Mouse (Mus musculus) gastrocnemius, postnatal 25 days (tissue): ENCODE measurements around the gene Pir. TPM values are rescaled to one million over a fixed set of nuclear protein-coding genes. Genes with fewer than 3 reads are reported as not detected.

Source experiments
- DNase-seq: peaks from one replicate; pipeline ENCODE4 v3.0.0; 2022
- total RNA-seq, 2 experiments: library from RNA; stranded (reverse); gene quantifications; 1 replicate in 1 of 2; 2 replicates in 1 of 2; pipeline ENCODE4 v1.2.3; 2021

The Pir gene
- total RNA-seq, 2 experiments from 2014 or later = 3.5 to 4.5 TPM

DNA sequence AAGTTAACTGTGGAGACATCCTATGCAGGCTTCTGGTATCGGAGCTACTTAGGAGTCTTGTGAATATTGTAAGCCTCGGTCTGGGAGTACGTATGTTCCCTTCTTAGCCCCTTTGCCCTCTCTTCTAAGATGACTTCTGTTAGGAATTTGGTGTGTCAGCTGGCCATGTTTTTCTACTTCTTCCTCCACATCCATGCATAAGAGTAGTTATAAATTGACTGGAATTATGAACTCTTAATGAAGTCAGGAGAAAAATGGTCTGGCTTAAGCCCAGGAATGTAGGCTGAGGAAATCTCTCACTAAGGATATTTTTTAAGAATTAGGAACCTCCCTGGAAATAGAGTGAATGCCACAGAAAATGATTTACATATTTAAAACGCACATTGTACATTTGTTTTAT is 69.4 kb downstream of the Pir start:
- DNase-seq = no peak

DNA sequence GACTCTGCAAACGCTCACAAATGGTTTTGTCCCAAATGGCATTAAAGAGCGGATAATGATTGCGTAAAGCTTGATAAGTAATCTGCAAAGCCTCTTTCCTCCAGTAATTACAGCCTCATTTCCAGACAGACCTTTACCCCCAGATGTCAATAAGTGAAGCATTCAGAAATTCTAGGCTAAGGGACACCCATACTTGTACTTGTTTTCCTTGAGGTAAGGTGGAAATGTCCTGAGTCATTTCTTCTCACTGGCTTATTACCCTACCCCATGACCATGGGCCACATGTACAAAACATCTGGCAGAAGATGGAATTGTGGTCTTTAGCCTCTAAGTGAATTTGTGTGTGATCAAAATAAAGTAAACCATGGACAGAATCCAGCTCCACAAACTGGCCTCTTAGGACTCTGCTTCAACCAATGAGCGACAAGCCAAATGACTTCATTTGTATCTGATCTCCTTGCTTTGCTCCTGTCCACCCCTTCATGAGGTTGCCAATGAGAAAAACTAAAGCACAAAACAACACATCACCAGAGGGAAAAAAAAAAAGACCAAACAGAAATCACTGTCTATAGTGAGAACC is 76.3 kb downstream of the Pir start:
- DNase-seq = no peak

DNA sequence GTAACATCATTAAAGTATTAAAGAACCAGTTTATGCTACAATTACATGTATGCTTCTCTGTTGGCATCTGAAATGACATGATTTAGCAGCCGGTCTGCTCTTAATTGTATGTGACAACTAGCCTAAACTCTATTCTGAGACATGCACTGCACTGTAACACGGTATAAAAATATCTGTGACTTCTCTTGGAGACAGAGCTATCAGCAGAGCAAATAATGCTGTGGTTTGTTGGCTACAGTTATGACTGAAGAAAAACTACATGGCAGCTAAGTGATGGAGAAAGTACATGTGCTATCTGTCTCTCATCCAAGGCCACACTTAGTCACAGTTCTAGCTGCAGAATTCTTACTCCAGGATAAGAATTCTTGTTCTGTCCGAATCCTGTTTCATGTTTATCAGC is 79.8 kb downstream of the Pir start:
- no peak for DNase-seq

DNA sequence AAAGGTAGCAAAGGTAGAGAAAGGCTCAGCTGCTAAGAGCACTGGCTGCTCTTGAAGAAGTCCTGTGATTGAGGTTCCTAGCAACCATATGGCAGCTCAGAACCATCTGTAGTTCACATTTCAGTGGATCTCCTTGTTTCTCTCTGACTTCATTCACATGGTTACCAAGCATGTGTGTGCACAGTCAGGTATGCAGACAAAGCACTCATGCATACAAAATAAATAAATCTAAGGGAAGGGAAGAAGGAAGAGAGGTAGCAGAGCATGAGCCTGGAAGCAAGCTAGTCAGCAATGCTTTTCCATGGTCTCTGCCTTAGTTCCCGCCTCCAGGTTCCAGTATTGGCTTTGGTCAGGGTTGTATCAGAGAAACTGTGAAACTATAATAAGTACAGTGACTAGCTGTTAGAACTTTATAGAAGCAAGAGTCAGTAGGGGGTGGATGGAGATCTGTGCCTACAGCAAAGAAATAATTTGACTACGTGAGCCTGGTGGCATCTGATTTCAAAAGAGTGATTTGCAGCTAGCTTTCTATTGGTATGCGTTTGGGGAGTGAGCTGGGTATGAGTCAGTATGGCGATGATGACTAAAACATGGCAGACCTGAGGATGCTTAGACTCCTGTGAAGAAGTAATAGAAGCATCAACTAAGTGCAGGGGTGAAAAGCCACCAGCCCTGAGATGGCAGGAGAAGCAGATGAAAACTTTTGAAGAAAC is 96.1 kb downstream of the Pir start:
- DNase-seq = no peak

DNA sequence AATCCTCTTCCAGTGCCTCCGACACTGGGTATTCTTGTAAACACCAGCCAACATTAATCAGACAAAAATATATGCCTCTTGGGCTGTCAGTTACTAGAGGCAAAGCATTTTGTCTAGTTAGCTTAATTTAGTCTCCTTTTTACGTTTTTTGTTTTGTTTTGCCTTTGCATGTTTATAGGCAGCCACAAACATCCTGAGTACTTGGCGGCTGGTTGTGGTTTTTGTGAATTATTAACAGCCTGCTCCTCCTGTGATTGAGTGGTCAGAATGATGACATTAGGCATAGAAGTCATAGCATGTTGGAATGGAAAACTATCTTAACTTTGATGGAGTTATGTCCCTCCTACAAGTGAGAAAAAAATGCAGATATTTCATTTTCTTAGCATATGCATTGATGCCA is 101.4 kb downstream of the Pir start:
- no peak for DNase-seq

DNA sequence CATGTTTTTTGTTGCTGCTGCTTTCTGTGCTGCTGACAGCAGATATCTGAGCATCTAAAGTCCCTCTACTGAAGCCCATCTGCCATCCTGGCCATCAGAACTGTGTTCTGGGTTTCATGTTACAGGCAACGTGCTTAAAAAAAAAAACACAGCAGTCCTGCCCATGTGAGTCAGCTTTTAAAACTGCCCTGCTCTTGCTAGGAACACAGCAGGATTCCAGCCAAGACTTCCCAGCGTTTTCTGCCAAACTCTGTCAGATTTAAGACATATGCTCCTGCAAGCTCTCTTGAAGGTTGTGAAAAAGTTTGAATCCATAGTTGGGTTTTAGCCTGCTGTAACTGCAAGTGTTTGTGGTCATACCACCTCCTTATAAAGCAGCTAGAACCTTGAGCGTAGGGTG is 103.9 kb downstream of the Pir start, which contains the start of gene Vegfd:
Vegfd (plus strand) TSS at position 298 of the 400 bp plus-strand sequence.
- DNase-seq = peak; percentile 31

DNA sequence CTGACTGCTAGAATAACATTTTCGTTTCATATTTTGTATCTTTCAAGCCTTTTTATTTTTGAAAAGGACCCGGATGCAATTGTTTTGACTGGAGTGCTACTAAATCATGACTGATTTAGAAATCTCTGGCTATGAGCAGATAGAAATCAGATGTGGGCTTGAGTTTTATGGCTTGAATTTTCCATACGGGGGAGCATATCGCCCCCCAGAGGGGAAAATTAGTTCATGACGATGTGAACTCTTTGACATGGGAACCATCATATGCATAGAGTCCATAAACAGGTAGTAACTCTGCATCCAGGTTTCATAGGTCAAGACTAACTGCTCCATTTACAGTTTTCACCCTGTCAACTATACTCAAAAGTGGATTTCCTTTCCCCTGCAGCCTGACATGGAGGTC is 105.4 kb downstream of the Pir start:
- no peak for DNase-seq

DNA sequence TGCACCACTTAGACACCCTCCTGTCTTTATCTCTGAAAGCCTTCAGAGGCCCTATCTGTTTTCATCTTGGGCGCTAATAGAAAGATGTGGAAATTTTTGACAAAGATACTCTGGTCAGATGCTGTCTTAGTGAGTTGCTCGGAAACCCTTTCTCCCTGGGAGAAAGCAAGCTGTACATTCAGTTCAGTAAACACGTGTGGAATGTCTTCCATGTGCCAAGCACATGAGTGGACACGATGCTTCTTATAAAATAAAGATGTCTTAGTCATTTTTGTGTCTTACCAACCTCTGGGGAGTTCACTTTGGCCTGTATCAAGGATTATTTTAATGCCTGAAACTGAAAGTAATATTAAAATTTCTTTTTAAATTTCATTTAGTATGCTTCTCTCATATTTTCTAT is 110.5 kb downstream of the Pir start:
- DNase-seq = no peak

DNA sequence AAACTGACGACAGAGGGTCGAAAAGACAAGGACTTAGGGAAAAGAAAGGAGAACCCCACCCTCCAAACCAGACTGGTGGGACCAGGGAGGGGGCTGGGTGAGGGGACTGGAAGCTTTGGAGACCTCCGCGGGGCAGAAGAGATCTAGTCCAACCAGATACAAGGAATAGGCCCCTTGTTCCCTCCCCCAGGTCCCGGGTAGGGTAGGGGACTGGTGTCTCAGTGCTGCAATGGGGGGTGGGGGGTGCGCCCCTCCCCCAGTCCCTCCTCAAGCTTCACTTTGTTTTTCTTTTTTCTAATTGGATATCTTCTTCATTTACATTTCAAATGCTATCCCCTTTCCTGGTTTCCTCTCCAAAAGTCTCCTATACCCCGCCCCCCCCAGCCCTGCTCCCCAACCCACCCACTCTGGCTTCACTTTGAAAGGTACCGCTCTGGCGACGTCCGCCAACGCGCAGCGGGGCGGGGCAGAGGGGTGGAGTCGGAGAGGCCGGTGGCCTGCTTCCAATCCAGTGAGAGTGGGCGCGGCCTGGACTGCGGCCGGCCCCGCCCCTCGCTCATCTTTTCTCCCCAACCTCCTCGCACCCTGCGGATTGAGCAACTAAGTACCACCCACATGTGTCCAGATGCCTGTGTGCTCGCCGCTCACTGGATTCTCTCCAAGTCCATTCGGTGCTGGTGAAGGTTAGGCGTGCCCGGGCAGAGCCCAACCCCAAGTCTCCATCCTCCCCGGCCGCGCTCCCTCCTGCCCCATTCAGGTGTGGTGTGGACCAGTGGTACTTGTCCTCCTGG is 112.6 kb downstream of the Pir start:
- peak; percentile 69 for DNase-seq

DNA sequence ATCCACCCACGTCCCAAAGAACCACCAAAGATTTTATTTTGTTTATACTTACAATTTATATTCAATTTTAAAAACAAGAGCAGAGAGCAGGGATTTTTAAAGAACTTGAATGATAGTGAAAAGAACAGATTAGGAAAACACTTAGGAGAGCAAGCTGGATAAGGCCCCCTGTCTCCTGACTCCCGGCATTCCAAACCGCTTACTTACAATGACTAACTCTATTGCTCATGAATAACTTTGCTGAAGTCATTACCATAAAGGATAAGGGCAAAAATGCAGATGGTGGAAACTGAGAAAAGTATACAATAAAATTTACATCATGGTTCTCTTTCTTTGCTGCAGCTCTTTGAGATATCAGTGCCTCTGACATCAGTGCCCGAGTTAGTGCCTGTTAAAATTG is 124.9 kb downstream of the Pir start:
- DNase-seq = no peak

DNA sequence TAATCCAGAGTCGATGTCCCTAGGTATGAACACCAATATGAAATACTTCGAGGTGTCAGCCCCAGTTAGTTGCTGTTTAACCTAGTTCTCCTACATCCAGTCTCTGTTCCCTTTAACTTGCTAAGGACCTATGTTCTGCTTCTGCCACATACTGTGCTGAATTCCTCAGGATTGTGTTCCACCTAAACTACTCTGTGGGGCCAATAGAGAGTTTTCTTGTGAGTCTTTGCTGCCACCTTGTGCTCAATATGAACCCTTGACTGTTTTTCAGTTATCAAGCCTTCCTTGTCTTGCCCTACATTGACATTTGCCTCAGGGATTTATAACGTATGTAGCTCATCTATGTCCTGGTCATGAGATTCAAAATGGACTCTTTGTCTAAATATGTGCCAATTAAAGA is 129.3 kb downstream of the Pir start:
- no peak for DNase-seq

DNA sequence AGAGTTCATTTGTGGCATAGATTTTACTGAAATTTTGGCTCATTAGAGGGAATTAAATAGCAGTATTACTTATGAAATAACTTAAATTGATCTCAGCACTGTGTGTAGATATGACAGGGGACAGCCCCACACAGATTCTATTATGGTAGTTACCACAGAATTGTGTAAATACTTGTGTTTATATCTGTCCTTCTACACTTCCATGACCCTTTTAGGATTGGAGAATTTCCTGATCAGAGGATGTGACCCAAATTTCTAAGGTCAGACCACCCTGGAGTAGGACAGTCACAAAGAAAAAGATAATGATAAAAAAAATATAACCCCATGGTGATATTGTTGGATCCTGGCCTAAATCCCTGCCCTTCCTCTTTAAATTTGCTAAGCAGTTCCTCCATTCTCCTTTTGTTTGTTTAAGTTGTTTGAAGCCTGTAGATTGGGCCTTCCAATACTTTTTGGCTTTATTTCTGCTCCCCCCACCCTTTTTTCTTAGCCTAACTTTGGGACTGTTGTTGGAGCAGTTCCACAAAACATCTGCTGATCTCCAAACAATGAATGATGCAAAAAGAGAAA is 136.0 kb downstream of the Pir start:
- DNase-seq = no peak

DNA sequence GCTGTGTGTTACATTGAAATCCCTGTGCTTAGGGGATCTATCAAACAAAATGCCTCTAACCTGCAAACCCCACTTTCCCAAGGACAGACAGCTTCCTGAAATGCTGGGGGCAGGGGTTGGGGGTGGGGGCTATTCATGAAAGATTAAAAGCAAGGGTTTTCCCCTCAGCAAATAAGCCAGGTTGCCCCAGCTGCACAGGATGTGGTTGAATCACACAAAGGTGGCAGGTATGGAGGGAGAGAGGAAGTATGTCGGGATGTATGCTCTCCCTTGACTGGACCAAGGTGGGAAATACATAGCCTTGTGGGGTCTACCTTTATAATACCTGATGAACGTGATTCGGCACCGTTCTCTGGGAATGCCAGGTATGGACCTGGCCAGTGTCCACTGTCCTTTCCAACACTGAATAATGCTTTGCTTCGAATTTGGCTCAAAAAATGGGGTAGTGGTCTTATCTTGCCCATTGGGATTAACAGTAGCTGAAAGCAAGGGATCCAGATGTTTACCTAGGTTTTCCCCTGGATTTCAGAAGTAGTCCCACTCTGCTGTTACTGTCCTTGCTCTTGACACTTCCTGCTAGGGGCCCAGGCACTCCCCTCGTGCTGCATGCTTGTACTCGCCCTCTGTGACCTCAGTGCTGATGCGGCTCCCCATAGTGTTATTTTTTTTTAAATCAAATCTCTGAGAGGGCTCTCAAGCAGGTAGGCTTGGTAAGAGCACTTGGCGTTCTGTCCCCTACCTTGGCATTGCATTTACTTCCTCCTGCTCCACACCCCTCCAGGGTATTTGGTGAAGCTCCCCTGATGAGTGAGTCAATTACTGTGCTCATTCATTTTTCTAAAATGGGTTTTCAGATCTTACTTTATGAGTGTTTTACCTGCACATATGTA is 137.2 kb downstream of the Pir start:
- DNase-seq = no peak

DNA sequence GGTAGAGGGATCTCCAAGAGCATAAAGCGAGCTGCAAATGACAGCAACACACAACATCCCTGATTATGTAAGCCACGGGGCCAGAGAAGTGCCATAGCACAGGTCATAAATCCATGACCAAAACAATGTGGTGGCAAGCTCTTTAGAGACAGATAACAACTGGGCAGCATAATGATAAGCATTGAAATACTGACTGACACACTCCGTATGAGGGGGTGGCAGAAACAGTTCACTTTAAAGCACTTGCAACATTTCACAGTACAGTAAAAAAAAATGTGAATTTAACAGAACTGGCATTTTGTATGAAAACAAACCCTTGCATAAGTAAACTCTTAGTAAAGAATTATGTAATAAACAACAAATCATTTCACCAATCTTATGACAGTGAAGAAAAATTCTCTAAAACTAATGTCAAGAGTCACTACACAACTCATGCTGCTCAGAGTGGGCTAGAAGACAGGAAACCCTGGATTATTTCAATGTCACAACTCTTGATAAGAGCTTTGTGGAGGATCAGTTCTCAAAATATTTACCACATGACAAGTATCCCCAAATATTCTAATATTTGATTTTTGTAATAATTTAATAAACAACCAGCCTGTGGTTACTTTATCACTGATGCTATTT is 139.2 kb downstream of the Pir start:
- DNase-seq = no peak

DNA sequence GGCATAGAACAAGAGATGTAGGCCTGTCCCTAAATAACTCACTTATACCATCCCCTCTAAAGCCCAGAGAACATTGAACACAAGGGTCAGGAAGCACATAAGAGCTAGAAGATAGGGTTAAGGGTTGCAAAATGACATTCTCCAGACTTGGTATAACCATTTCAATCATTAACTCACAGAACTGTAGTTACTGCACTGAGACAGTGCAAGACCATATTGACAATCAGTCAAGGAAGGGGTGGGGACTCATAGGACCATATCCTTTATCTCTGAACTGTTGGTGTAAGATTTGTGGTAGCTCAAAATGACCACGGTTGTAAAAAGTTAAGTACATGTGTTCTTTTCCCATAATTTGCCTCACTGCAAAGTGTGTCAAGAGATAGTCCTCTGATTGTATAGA is 141.4 kb downstream of the Pir start:
- no peak for DNase-seq

DNA sequence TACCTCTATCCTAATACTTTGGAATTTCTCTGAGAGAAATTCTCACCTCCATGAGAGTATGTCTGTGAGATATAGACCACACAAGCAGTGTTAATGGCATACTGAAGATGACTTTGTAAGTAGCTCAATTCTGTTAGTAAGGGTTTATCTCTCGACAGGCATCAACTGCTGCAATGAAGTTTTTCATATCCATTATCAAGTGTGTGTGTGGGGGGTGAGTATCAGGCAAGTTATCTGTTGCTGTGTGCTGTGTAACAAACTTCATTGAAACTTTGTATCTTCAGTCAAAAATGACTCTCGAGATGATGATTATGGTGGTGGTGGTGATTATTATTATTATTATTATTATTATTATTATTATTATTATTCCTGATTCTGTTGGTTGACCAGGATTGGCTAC is 147.6 kb downstream of the Pir start:
- DNase-seq = no peak

DNA sequence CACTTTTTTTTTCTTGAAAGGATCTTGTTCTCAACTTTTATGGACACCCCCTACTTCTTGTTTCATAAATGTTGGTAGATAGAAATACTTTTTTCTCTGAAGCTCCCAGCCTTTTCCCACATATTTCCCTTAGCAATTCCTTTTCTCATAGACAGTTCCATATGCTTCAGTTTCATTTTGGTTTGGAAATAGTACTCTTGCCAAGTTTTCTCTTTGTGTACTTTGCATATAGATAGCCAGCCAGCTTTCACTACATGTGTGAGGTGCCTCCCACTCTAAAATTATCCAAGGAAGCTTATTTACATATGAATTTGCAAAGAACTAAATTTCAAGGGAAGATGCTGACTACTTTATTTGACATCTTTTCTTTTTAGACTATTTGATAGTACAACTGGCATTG is 148.8 kb downstream of the Pir start:
- no peak for DNase-seq

DNA sequence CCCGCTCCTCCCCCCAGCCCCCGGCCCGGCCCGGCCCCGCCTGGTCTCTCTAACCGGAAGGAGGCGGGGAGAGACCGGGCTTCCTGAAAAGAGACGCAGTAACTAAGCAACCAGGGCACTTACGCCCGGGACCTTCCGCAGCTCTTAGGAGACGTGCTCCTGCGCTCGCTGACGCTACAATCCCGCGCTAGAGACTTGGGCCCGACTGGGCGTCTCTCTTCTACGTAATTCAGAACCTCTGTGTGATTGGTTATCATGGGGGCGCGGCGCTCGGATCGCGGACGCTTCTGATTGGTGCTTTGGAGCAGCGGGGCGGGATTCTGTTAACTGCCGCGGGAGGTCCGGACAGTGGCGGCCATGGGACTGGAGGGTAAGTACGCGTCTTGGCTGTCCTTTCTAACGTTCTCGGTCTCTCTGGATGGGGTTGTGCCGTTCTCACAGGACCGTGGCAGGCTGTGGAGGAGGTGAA is 150.3 kb downstream of the Pir start, which contains the start of gene Piga:
Piga (plus strand) TSS at position 317 of the 469 bp plus-strand sequence.
- peak; percentile 93 for DNase-seq

DNA sequence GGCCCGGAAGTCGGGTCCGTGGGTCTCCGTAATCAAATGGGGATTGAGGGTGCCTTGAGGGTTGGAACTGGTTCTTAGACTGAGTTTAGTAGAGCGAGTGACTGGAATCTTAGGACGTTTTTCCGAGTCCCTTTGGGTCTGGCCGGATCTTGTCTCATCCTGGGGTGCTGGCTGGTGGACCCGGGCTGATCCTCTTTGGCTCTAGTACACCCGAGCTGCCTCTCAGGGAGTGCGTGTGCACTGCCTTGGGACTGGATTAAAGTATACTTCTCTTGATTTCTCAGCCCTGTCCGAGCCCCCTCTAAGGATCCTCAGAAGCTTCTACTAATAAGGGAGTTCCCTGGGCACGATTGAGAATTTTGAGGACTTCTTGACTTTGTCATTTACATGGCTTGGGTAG is 150.8 kb downstream of the Pir start:
- DNase-seq = no peak

DNA sequence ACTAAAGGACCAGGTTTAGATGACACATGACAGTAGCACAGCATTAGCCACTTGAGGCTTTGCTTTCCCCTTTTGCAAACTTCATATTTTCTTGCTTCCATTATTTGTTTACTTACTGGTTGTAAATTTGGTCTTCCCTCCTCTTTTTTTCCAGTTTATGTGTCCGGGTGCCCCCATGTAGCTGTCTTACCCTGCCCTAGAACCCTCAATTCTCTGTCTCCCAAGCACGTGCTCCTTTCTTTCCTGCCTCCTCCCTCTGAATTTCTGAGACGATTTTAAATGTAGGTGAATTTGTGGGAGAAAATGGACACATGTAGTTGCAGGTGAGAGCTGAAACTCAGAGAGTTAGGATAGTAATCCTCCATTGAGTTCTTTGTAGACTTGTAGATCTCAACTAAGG is 151.3 kb downstream of the Pir start:
- DNase-seq = no peak
